Mouse (Mus musculus) ES-E14 (cell line): ENCODE measurements around the gene Gm43638.

Experiments
- CHD2 ChIP-seq: IDR thresholded peaks from 2 replicates; pipeline ENCODE4 v1.6.1; 2014; ENCODE audit warnings: mild to moderate bottlenecking, low read depth, low read length, inconsistent platforms
- HCFC1 ChIP-seq: IDR thresholded peaks from 2 replicates; pipeline ENCODE4 v1.6.1; 2012; ENCODE audit warnings: low read length, inconsistent platforms, borderline replicate concordance; ENCODE audit not compliant: insufficient read depth
- MAFK ChIP-seq: IDR thresholded peaks from 2 replicates; pipeline ENCODE4 v1.6.1; 2014; ENCODE audit warnings: mild to moderate bottlenecking, low read depth, low read length, inconsistent platforms; ENCODE audit not compliant: insufficient read depth
- ZNF384 ChIP-seq: IDR thresholded peaks from 2 replicates; pipeline ENCODE4 v1.6.1; 2012; ENCODE audit warnings: low read depth, low read length, inconsistent platforms

DNA sequence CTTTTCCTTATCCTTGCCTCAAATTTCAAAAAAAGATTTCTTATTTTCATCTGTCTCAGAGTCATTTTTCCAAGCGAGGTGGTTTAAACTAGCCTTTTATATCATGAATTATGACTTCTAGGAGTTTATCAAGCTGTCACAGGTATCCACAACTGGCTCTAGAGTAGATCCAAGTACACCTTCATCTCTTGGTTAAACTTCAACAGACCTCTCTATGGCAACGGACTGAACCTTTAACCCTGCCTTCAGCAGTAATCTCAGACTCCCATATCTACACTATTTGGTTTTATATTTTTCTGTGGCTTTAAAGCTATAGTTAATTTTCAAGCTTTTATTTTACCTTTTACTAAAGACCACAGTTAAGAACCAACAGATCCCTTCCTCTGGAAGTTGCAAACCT lies 45.7 kb upstream of the Gm43638 start:
- TF ChIP-seq MAFK (no peak), HCFC1 (no peak), CHD2 (no peak), ZNF384 (no peak)
